Mouse (Mus musculus): Measurements from ENCODE around the gene Pxk. TPM values are rescaled to one million over a fixed set of nuclear protein-coding genes. Genes with fewer than 3 reads are reported as not detected.

The Pxk gene
- polyA plus RNA-seq, 1 experiment = 66.7 TPM

- 82% methylated on average over 4 of the region's 4 CpGs for WGBS
Measured at GRCm38 (mm10) chr14:8108047-8108446, 10.0 kb downstream of the Pxk start.

GRCm38 (mm10) chr14:8108976-8109375, 11.0 kb downstream of the Pxk start:
- H3K27me3 ChIP-seq (ENCODE audit: control insufficient read depth, insufficient read depth, low read length) = no peaks in the 10 kb centered on the region
- DNase-seq = no peak
- TF ChIP-seq CTCF (IDR thresholded peaks at IDR 0.05; ENCODE audit: borderline replicate concordance, insufficient read depth, low read depth, low read length) (no peak), POLR2A (IDR thresholded peaks at IDR 0.05; ENCODE audit: borderline replicate concordance, insufficient read depth, low read length) (no peak)
- no peak overlapping the region for H3K4me3 ChIP-seq (replicated peaks; ENCODE audit: insufficient read depth, low read depth, low read length)
- WGBS = 86% methylated on average over 1 of the region's 1 CpGs
- peaks cover 17% of the 10 kb centered on the region for H3K4me1 ChIP-seq (ENCODE audit: control insufficient read depth, insufficient read depth, low read length)
- no peak overlapping the region for H3K27ac ChIP-seq (ENCODE audit: insufficient read depth, low read length)

More at GRCm38 (mm10) chr14:8108047-8108446, 10.0 kb downstream of the Pxk start:
- H3K27me3 ChIP-seq (ENCODE audit: control insufficient read depth, insufficient read depth, low read length) = no peaks in the 10 kb centered on the region
- H3K4me1 ChIP-seq (ENCODE audit: control insufficient read depth, insufficient read depth, low read length) = peaks cover 18% of the 10 kb centered on the region
- TF ChIP-seq POLR2A (IDR thresholded peaks at IDR 0.05; ENCODE audit: borderline replicate concordance, insufficient read depth, low read length) (no peak), CTCF (IDR thresholded peaks at IDR 0.05; ENCODE audit: borderline replicate concordance, insufficient read depth, low read depth, low read length) (no peak)
- no peak overlapping the region for H3K4me3 ChIP-seq (replicated peaks; ENCODE audit: insufficient read depth, low read depth, low read length)
- DNase-seq = no peak
- H3K27ac ChIP-seq (ENCODE audit: insufficient read depth, low read length) = no peak overlapping the region

- Histone ChIP-seq H3K4me1 (ENCODE audit: control insufficient read depth, insufficient read depth, low read length) (peaks cover 20% of the 10 kb centered on the region), H3K4me3 (replicated peaks; ENCODE audit: insufficient read depth, low read depth, low read length) (no peak overlapping the region), H3K27ac (ENCODE audit: insufficient read depth, low read length) (no peak overlapping the region), H3K27me3 (ENCODE audit: control insufficient read depth, insufficient read depth, low read length) (no peaks in the 10 kb centered on the region)
- no peak for DNase-seq
- 94% methylated on average over 6 of the region's 6 CpGs for WGBS
- TF ChIP-seq CTCF (IDR thresholded peaks at IDR 0.05; ENCODE audit: borderline replicate concordance, insufficient read depth, low read depth, low read length) (no peak), POLR2A (IDR thresholded peaks at IDR 0.05; ENCODE audit: borderline replicate concordance, insufficient read depth, low read length) (no peak)
Measured at GRCm38 (mm10) chr14:8111545-8111944, 13.5 kb downstream of the Pxk start.

- peaks cover 20% of the 10 kb centered on the region for H3K4me1 ChIP-seq (ENCODE audit: control insufficient read depth, insufficient read depth, low read length)
- H3K27ac ChIP-seq (ENCODE audit: insufficient read depth, low read length) = no peak overlapping the region
- H3K4me3 ChIP-seq (replicated peaks; ENCODE audit: insufficient read depth, low read depth, low read length) = no peak overlapping the region
- 90% methylated on average over 8 of the region's 8 CpGs for WGBS
- TF ChIP-seq CTCF (IDR thresholded peaks at IDR 0.05; ENCODE audit: borderline replicate concordance, insufficient read depth, low read depth, low read length) (no peak), POLR2A (IDR thresholded peaks at IDR 0.05; ENCODE audit: borderline replicate concordance, insufficient read depth, low read length) (no peak)
- DNase-seq = no peak
- H3K27me3 ChIP-seq (ENCODE audit: control insufficient read depth, insufficient read depth, low read length) = no peaks in the 10 kb centered on the region
Measured at GRCm38 (mm10) chr14:8112036-8112435, 14.0 kb downstream of the Pxk start.

- DNase-seq = peak in 1 of 2 experiments; percentile 45
- 15% methylated on average over 2 of the region's 2 CpGs for WGBS
Measured at GRCm38 (mm10) chr14:8113616-8114015, 15.6 kb downstream of the Pxk start.

GRCm38 (mm10) chr14:8114306-8114705, 16.3 kb downstream of the Pxk start:
- peaks cover 20% of the 10 kb centered on the region for H3K4me1 ChIP-seq (ENCODE audit: control insufficient read depth, insufficient read depth, low read length)
- H3K27me3 ChIP-seq (ENCODE audit: control insufficient read depth, insufficient read depth, low read length) = no peaks in the 10 kb centered on the region

More at GRCm38 (mm10) chr14:8113616-8114015, 15.6 kb downstream of the Pxk start:
- no peak overlapping the region for H3K27ac ChIP-seq (ENCODE audit: insufficient read depth, low read length)
- TF ChIP-seq CTCF (IDR thresholded peaks at IDR 0.05; ENCODE audit: borderline replicate concordance, insufficient read depth, low read depth, low read length) (no peak), POLR2A (IDR thresholded peaks at IDR 0.05; ENCODE audit: borderline replicate concordance, insufficient read depth, low read length) (no peak)
- no peak overlapping the region for H3K4me3 ChIP-seq (replicated peaks; ENCODE audit: insufficient read depth, low read depth, low read length)
- peaks cover 20% of the 10 kb centered on the region for H3K4me1 ChIP-seq (ENCODE audit: control insufficient read depth, insufficient read depth, low read length)
- no peaks in the 10 kb centered on the region for H3K27me3 ChIP-seq (ENCODE audit: control insufficient read depth, insufficient read depth, low read length)

GRCm38 (mm10) chr14:8114756-8115155, 16.7 kb downstream of the Pxk start:
- 90% methylated on average over 1 of the region's 1 CpGs for WGBS
- DNase-seq = no peak
- Histone ChIP-seq H3K27me3 (ENCODE audit: control insufficient read depth, insufficient read depth, low read length) (no peaks in the 10 kb centered on the region), H3K27ac (ENCODE audit: insufficient read depth, low read length) (no peak overlapping the region), H3K4me1 (ENCODE audit: control insufficient read depth, insufficient read depth, low read length) (peaks cover 20% of the 10 kb centered on the region), H3K4me3 (replicated peaks; ENCODE audit: insufficient read depth, low read depth, low read length) (no peak overlapping the region)
- no peak for TF ChIP-seq CTCF (IDR thresholded peaks at IDR 0.05; ENCODE audit: borderline replicate concordance, insufficient read depth, low read depth, low read length)
- no peak for TF ChIP-seq POLR2A (IDR thresholded peaks at IDR 0.05; ENCODE audit: borderline replicate concordance, insufficient read depth, low read length)

More at GRCm38 (mm10) chr14:8114306-8114705, 16.3 kb downstream of the Pxk start:
- H3K4me3 ChIP-seq (replicated peaks; ENCODE audit: insufficient read depth, low read depth, low read length) = no peak overlapping the region
- no peak for TF ChIP-seq CTCF (IDR thresholded peaks at IDR 0.05; ENCODE audit: borderline replicate concordance, insufficient read depth, low read depth, low read length)
- no peak for TF ChIP-seq POLR2A (IDR thresholded peaks at IDR 0.05; ENCODE audit: borderline replicate concordance, insufficient read depth, low read length)
- H3K27ac ChIP-seq (ENCODE audit: insufficient read depth, low read length) = no peak overlapping the region
- 47% methylated on average over 3 of the region's 3 CpGs for WGBS
- DNase-seq = no peak

- H3K27me3 ChIP-seq (ENCODE audit: control insufficient read depth, insufficient read depth, low read length) = no peaks in the 10 kb centered on the region
Measured at GRCm38 (mm10) chr14:8115772-8116171, 17.8 kb downstream of the Pxk start.

More at GRCm38 (mm10) chr14:8115772-8116171, 17.8 kb downstream of the Pxk start:
- H3K4me1 ChIP-seq (ENCODE audit: control insufficient read depth, insufficient read depth, low read length) = peaks cover 20% of the 10 kb centered on the region
- H3K4me3 ChIP-seq (replicated peaks; ENCODE audit: insufficient read depth, low read depth, low read length) = no peak overlapping the region
- H3K27ac ChIP-seq (ENCODE audit: insufficient read depth, low read length) = no peak overlapping the region
- no peak for TF ChIP-seq CTCF (IDR thresholded peaks at IDR 0.05; ENCODE audit: borderline replicate concordance, insufficient read depth, low read depth, low read length)
- TF ChIP-seq POLR2A (IDR thresholded peaks at IDR 0.05; ENCODE audit: borderline replicate concordance, insufficient read depth, low read length) = no peak
- WGBS = 83% methylated on average over 4 of the region's 4 CpGs
- DNase-seq = no peak

Measured in cerebellum, adult 2 months (tissue).